Mouse (Mus musculus) G1E (cell line): ENCODE data around the gene Cyb5rl. TPM values are rescaled to one million over a fixed set of nuclear protein-coding genes. Genes with fewer than 3 reads are reported as not detected.

Source experiments
- ATAC-seq: 2 replicates; pipeline ENCODE4 v1.8.0; 2016; ENCODE audit warnings: mild to moderate bottlenecking; ENCODE audit not compliant: insufficient number of reproducible peaks, poor library complexity, low FRiP score, severe bottlenecking; ENCODE audit errors: extremely low read depth
- DNase-seq: peaks from one replicate; pipeline ENCODE4 v3.0.0; 2012; ENCODE audit warnings: low spot score
- H3K27me3 ChIP-seq: 2 replicates; pipeline ENCODE4 v1.6.1; 2012; ENCODE audit warnings: mild to moderate bottlenecking, low read length, inconsistent platforms; ENCODE audit not compliant: insufficient read depth
- H3K36me3 ChIP-seq: replicated peaks from 2 replicates; pipeline ENCODE3; 2012; ENCODE audit warnings: mild to moderate bottlenecking, inconsistent platforms
- H3K4me1 ChIP-seq: 2 replicates; pipeline ENCODE4 v1.6.1; 2012; ENCODE audit warnings: low read depth, low read length, inconsistent platforms, mixed read lengths; ENCODE audit not compliant: insufficient read depth
- H3K4me3 ChIP-seq: 2 replicates; pipeline ENCODE4 v1.5.1; 2012; ENCODE audit warnings: low read depth, mild to moderate bottlenecking, inconsistent platforms, low read length, moderate library complexity, mixed read lengths
- H3K9me3 ChIP-seq: replicated peaks from 2 replicates; pipeline ENCODE4 v1.6.1; 2012; ENCODE audit warnings: inconsistent platforms
- CTCF ChIP-seq: IDR thresholded peaks from 2 replicates; pipeline ENCODE4 v1.5.1; 2012; ENCODE audit warnings: low read depth, low read length, inconsistent platforms, mixed read lengths
- GATA1 ChIP-seq: IDR thresholded peaks from 2 replicates; pipeline ENCODE4 v1.6.1; 2012; ENCODE audit warnings: borderline replicate concordance, low read length, inconsistent platforms, mixed read lengths
- GATA2 ChIP-seq: IDR thresholded peaks from 2 replicates; pipeline ENCODE4 v1.6.1; 2012; ENCODE audit warnings: low read depth, low read length, inconsistent platforms, borderline replicate concordance
- POLR2AphosphoS5 ChIP-seq: IDR thresholded peaks from 2 replicates; pipeline ENCODE4 v1.6.1; 2012; ENCODE audit warnings: low read depth, low read length, inconsistent platforms; ENCODE audit not compliant: insufficient replicate concordance
- TAL1 ChIP-seq: conservative IDR thresholded peaks from 2 replicates; pipeline ENCODE4 v1.6.1; 2012; ENCODE audit warnings: low read depth, low read length, inconsistent platforms, mixed read lengths
- polyA plus RNA-seq: library from polyadenylated mRNA; stranded (reverse); fragments of >175 nt; gene quantifications from 2 replicates; pipeline ENCODE4 v1.2.3, GENCODE M21; 2012
- total RNA-seq, 2 experiments: library from RNA; stranded (forward) in 1 of 2; stranded (reverse) in 1 of 2; fragments of 200-1000 nt in 1 of 2; fragments of >200 nt in 1 of 2; fragmentation: Nextera tagmentation in 1 of 2; gene quantifications; 2 replicates each; pipeline ENCODE4 v1.2.3; 2014 to 2017

The Cyb5rl gene
- total and polyA plus RNA-seq, 3 experiments: 3.8 to 5.3 (median 5.2) TPM

- no peak overlapping the region for H3K4me3 ChIP-seq
- DNase-seq (no peak), ATAC-seq (no peak)
- H3K36me3 ChIP-seq: peaks cover 6% of the 10 kb centered on the region
- TF ChIP-seq GATA1 (no peak), POLR2AphosphoS5 (no peak), CTCF (no peak), GATA2 (no peak), TAL1 (no peak)
- no peaks in the 10 kb centered on the region for H3K9me3 ChIP-seq
- H3K27me3 ChIP-seq: peaks cover 52% of the 10 kb centered on the region
- H3K4me1 ChIP-seq: no peaks in the 10 kb centered on the region
These were observed 18.1 kb downstream of the Cyb5rl start for GRCm38 (mm10) chr4:107084858-107085257.

DNA sequence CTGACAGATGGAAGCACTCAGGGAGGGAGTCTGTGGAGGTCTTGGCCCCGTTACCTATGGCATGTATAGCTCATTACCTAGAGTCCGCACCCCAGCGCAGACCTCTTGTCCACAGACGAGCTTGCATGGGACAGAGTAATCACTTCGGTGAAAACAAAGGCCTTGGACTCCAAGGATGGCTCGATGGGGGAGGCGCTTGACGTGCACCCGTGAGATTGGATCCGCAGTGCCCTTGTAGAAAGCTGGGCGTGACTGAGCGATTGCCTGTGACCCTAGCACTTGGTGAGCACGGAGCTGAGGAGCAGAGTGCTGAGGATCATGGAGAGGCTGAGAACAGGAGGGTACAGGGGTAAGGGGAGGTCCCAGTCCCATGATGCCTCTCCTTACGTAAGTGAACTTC is 24.9 kb downstream of the Cyb5rl start:
- Histone ChIP-seq H3K36me3 (no peaks in the 10 kb centered on the region), H3K4me1 (no peaks in the 10 kb centered on the region), H3K4me3 (no peak overlapping the region), H3K27me3 (peaks cover 59% of the 10 kb centered on the region), H3K9me3 (no peaks in the 10 kb centered on the region)
- DNase-seq (no peak), ATAC-seq (no peak)
- TF ChIP-seq GATA1: no peak

GRCm38 (mm10) chr4:107094484-107095187 is 27.8 kb downstream of the Cyb5rl start:
- no peaks in the 10 kb centered on the region for H3K9me3 ChIP-seq
- H3K36me3 ChIP-seq: no peaks in the 10 kb centered on the region
- no peak overlapping the region for H3K4me3 ChIP-seq
- H3K27me3 ChIP-seq: peaks cover 55% of the 10 kb centered on the region
- ATAC-seq: no peak
- no peak for TF ChIP-seq GATA1
- no peak for TF ChIP-seq POLR2AphosphoS5
- no peak for TF ChIP-seq TAL1
- TF ChIP-seq GATA2: no peak
- no peak for TF ChIP-seq CTCF
- no peaks in the 10 kb centered on the region for H3K4me1 ChIP-seq
- no peak for DNase-seq

DNA sequence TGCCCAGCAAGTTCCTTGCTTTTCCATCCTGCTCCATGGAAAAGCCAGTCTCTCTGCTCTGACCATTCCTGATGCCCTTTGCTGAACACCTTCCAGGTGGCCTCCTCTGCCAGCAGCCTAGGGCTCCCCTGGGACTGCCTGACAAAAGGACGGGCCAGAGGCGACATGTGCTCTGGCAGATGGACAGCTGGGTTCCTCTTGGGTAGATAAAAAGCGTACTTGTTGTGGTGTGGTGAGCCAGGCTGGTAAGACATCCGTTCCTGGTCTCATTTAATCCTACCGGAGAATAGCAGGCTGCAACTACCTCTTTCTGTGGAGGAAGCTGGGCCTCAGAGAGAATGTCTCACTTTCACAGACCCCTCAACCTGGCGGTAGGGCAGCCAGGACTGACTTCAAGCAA is 29.3 kb downstream of the Cyb5rl start:
- DNase-seq: no peak
- Histone ChIP-seq H3K36me3 (no peaks in the 10 kb centered on the region), H3K9me3 (no peaks in the 10 kb centered on the region), H3K27me3 (peaks cover 55% of the 10 kb centered on the region), H3K4me3 (no peak overlapping the region), H3K4me1 (no peaks in the 10 kb centered on the region)
- ATAC-seq: no peak
- TF ChIP-seq TAL1: no peak
- TF ChIP-seq GATA2: no peak
- no peak for TF ChIP-seq GATA1
- no peak for TF ChIP-seq CTCF
- no peak for TF ChIP-seq POLR2AphosphoS5

GRCm38 (mm10) chr4:107096841-107097373 is 30.1 kb downstream of the Cyb5rl start, which contains the start of gene Cdcp2:
TSS of gene Cdcp2 (plus strand) at chr4:107096891.
- no peaks in the 10 kb centered on the region for H3K9me3 ChIP-seq
- no peaks in the 10 kb centered on the region for H3K4me1 ChIP-seq

DNA sequence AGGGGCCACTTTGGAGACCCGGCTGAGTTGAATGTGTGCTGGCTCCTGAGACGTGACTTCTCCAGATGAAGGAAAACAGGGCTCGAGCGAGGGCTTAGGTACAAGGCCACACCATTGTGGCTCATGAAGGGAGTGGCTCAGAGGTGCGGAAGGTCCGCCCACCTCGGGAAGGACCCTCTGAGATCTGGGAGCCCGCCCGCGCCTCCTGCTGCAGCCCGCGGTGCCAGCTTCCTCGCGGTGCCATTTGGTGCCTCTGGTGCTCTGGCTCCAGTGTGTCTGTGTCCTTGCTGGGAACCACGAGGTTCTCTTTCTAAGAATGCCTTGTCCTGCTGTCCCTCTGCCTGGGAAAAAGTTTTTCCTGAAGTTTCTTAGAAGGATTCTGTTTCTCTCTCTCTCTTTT is 31.1 kb downstream of the Cyb5rl start:
- Histone ChIP-seq H3K4me3 (no peak overlapping the region), H3K27me3 (peaks cover 49% of the 10 kb centered on the region), H3K36me3 (no peaks in the 10 kb centered on the region), H3K4me1 (no peaks in the 10 kb centered on the region), H3K9me3 (no peaks in the 10 kb centered on the region)
- DNase-seq (no peak), ATAC-seq (no peak)
- TF ChIP-seq CTCF (no peak), TAL1 (no peak), GATA2 (no peak), GATA1 (no peak), POLR2AphosphoS5 (no peak)

More at GRCm38 (mm10) chr4:107096841-107097373, 30.1 kb downstream of the Cyb5rl start, which contains the start of gene Cdcp2:
- DNase-seq (no peak), ATAC-seq (no peak)
- TF ChIP-seq POLR2AphosphoS5: no peak
- no peak for TF ChIP-seq GATA2
- no peak for TF ChIP-seq GATA1
- no peak for TF ChIP-seq TAL1
- no peak for TF ChIP-seq CTCF
- Histone ChIP-seq H3K4me3 (no peak within 1 kb of the TSS), H3K36me3 (no peaks in the 10 kb centered on the region), H3K27me3 (peaks cover 46% of the 10 kb centered on the region)
